Mouse (Mus musculus): ENCODE measurements around the gene Gm10490.
"Not testable (repeated sequence)": the region's sequence is repeated elsewhere in the genome, so short reads cannot be mapped to it uniquely, and the experiment has no call there.

Gm10490 gene

DNA sequence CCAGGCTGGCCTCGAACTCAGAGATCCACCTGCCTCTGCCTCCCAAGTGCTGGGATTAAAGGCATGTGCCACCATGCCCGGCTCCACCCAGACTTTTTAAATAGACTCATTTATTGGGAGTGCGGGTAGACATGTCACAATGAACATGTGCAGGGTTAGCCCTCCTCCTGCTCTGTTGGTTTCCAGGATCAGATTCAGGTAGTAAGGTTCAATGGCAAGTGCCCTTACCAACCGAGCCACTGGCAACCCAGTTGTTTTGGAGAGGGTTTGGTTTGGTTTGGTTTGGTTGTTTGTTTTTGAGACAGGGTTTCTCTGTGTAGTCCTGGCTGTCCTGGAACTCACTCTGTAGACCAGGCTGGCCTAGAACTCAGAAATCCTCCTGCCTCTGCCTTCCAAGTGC, at the start of gene Gm10490:
TSS of gene Gm10490 (plus strand) at position 301 of the 400 bp plus-strand sequence.
- not testable (repeated sequence) for DNase-seq (ENCODE audit: low spot score in 2 of 2)

DNA sequence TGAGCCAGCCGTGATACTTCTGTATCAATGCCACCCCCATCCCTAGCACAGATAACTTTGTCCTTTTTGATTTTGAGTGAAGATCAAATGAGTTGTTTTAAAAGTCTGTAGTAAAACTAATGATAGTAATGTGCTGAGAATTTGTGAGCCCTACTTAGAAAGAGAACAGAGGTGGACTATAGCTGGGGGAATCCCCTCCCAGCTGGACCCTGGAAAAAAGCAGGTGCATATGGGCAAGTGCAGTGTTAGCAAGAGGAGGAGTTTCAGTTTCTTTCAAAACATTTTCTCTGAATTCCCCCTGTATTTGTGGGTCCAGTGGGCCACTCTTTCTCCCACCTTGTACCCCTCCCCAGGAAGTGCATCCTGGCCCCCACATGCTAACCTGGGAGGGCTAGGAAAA, 46.2 kb upstream of the Gm10490 start:
- no peak for DNase-seq (ENCODE audit: low spot score in 2 of 2)

DNA sequence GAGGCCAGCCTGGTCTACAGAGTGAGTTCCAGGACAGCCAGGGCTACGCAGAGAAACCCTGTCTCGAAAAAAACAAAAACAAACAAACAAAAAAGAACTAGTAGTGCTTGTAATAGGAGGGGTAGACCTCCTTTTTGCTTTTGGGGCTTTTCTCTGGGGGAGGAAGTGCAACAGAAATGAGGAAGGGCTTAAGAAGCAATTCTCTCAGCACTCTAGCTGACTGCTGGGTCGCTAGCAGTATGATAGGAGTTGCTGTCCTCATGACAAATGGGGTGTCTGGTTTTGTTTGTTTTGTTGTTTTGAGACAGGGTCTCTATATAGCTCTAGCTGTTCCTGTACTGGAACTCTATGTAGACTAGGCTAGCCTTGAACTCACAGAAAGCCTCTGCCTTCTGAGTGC, 44.8 kb upstream of the Gm10490 start:
- no peak for DNase-seq (ENCODE audit: low spot score in 2 of 2)

DNA sequence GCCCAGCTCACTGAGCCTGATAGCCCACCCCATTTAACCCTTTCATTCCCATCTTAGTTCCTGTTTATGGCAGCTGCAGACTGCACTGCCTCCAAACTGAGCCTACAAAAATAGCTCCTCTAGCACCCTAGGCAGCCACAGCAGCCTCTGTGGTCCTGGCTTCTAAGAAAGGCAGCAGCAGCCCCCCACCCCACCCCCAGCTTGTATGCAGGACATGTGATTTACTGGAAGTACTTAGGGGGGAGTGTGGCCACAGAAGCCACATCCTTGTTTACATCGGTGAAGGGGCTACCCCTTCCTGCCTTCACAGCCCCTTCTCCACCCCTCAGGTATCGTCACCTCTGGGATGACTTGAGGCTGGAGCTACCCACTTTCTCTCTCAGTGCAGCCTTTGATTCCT, 44.0 kb upstream of the Gm10490 start:
- DNase-seq (ENCODE audit: low spot score in 2 of 2) = no peak

DNA sequence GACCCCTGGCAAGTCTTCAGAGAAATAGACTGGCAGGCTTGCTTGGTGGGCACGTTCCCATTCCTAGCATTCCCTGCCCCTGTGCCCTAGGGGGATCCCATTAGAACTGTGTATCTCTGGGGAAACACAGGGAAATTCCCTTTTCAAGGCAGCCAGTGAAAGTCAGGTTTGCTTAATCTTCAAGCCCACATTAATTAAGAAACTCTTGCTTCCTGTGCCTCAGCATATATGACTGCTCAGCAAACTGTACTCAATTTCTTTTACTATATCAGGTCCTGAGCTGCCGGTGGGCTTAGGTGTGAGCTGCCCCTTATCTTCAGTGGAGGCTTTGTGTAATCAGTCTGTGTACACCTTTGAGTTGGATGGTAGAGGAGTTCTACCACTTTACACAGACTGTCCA, 43.6 kb upstream of the Gm10490 start:
- DNase-seq (ENCODE audit: low spot score in 2 of 2) = no peak

DNA sequence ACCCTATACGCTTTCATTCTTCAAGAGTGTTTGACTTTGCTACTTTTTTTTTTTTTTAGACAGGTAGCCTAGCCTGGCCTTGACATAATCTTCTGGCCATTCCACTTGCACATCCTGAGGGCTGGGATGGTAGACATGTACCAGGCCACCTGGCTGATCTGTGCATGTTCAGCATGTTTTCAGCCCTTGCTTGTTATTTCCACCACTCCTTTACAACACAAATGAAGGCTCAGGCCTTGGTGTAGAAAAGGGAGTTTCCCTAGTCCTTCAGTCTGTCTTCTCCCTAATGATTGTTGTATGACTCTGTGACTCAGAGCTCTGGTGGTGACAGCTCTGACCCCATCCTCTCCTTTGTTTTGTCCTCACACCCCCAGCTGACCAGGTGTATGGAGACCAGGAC, 42.2 kb upstream of the Gm10490 start:
- no peak for DNase-seq (ENCODE audit: low spot score in 2 of 2)

DNA sequence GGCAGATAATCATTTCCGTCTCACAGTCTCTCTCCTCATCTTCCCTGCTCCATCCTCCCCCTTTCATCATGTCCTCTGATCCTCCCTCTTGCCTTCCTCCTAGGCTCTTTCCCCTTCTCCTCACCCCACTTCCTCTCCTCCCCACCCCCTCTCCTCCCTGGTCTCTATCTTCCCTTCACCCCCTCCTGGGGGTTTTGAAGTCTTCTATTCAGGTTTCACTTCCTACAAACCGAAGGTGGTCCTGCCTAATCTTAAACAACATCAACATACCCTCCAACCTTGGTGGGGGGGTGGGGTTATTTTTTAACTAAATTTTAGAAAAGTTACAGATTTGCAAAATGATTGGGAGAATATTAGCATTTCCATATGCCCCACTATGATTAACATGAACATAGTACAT, 40.8 kb upstream of the Gm10490 start:
- DNase-seq (ENCODE audit: low spot score in 2 of 2) = no peak

DNA sequence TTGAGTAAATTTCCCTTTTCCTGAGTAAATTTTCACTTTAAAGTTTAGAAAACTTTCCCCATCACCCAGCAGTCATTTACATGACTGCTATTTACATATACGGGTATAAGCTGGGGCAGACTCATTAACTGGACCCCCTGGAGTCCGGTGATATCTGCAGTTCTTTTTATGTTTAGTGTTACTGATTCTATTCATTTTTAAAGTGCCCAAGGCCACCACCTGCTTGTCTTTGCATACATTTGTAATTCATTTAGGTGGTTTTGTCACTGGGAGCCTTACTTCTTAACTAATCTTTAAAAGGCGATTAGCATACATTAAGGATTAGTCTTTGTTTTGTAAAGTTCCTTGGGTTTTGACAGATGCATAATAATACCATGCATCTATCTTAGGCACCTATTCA, 39.5 kb upstream of the Gm10490 start:
- no peak for DNase-seq (ENCODE audit: low spot score in 2 of 2)

DNA sequence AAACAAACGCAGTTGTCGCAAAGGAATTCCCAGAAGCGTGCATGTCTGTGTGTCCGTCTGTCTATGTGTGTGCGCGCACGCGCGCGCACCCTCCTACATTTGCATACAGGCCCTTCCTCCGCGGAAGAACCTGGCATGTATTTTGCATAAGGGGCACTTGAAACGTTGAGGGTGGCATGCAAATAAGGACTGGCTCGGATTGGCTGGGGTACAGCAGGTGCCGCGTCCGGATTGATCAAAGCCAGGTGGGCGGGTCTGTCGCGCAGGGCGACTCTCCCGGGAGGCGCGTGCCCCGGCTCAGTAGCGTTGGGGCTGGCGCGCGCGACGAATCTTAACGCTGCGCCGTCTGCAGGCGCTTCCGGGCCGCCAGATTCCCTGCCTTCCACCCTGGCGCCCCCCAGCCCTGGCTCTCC, 31.3 kb upstream of the Gm10490 start, which contains the start of gene Pim2:
TSS of gene Pim2 (plus strand) at position 256 of the 413 bp plus-strand sequence.
- peak; percentile 91 to 93 for DNase-seq (ENCODE audit: low spot score in 2 of 2)

DNA sequence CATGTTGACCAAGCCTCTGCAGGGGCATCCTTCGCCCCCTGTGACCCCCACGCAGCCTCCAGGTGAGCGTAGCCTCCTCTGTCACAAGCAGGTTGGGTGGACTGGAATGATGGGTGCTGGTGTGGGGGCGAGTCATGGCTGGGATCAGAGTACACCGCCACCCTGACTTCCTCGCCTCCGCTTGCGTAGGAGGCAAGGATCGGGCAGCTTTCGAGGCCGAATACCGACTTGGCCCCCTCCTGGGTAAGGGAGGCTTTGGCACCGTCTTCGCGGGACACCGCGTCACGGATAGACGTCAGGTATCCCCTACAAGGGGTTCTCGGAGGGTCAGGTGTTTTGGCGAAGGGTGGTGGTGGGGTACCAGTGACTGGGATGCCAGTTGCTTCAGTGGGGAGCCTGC, 30.8 kb upstream of the Gm10490 start:
- peak; percentile 45 to 52 for DNase-seq (ENCODE audit: low spot score in 2 of 2)

DNA sequence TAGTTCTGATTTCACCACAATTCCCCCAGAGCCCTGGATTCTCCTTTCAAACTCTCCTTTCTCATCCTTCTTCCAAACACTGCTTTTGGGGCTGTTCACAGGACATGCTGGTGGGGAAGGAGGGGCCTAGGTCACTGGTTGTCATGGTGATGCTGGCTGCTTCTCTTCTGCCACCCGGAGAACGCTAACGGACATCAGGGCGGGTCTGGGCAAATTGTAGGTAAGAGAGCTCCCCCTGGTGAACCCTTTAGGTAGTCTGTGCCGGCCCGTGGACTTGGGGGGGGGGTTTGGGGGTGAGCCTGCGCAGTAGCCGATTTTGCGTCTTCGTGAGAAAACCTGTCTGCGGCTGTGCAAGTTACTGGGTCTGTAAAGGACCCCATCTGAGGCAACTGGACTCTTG, 29.5 kb upstream of the Gm10490 start:
- peak; percentile 77 to 85 for DNase-seq (ENCODE audit: low spot score in 2 of 2)

DNA sequence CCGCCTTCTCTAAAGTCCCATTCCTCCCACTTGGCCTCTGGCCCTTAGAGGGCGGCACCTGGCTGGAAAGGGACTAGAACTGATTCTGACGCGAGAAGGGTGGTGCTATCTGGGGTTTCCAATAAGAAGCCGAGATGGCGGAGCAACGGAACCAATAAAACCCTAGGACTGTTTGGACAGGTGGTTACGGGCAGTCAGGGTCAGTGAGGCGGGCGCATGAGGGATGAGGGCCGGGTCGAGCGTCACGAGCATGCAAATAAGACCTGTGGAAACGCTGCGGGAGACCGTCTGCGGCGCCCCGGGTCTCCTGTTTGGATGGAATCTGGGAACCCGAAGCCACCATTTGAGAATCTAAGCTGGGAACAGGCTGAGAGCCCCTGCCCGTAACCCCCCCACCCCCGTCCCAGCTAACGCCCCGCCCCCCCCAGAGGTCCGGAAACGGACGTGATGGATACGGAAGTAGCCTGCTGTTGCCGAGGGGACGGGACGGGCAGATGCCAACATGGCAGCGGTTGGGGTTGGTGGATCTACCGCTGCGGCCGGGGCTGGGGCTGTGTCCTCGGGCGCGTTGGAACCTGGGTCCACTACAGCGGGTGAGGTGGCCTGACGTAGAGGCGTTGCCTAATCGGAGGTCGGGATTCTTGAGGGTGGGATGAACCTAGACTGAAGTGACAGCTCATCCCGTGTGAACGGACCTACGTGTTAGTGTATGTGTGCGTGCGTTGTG, 25.3 kb upstream of the Gm10490 start, which contains the start of gene Slc35a2:
TSS of gene Slc35a2 (plus strand) at position 188 of the 727 bp plus-strand sequence.
- DNase-seq (ENCODE audit: low spot score in 2 of 2) = peak; percentile 85 to 90

DNA sequence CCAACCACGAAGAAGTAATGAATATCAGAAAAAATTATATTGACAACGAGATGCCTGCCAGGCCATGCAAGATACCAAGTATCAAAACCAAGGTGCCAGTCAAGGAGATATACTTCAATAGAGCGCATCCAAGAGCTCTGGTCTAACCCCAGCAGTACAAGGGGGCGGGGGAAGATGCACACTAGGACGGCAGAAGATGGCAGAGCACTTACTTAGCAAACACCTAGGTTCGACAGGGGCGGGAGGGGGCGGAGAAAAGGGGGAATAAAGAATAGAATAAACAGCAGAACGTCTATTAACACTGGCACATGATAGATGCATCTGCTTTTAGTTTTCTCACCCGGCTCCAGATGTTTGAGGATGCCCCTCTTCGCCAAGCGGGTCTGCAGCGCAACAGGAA, 11.1 kb upstream of the Gm10490 start:
- DNase-seq (ENCODE audit: low spot score in 2 of 2) = no peak

DNA sequence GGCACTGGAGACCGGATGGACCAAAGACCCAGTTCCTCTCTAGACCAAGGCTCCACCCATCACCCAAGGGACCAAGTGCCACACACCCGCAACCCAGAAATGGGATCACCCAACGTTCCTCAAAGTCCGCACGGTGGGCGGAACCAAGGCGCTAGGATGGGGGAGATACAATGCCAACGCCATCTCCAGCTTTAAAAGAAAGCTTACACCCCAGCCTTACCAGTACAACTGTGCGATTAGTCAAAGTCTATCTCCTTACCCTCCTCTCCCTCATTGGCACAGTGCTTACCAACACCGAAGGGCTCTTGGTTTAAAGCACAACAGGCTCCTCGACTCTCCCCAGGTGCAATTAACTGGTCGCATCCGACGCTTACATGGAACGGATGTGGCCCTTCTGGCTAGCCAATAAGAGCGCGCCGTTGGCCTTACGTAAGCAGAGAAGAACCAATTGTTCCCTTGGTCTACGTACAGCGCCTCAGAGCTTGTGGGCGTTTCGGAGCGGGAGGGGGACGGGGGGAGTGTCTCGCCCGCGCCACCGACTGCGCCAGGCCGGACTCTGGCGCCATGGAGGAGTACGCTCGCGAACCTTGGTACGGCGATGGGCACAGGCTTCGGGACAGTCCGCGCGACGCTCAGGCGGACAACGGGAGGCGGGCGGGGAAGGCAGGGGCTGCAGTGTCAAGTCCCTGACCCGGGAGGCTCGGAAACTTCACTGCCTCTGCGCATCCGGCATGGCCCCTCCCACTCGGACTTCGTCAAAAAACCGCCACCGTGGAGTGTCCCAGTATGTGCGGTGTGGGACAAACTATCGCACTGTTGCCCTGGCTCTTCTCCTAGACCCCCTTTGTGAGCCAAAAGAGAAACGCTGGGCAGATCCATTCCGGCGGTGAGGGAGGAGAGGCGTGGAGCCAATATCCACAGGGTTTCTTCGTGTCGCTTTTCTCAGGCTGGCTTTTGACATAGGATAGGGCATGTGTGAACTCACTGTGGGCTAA, 10.2 kb upstream of the Gm10490 start, which contains the start of the genes Pqbp1 and Timm17b:
TSS of gene Pqbp1 (minus strand) at position 390 of the 995 bp plus-strand sequence.
TSS of gene Timm17b (plus strand) at position 478 of the 995 bp plus-strand sequence.
- peak; percentile 94 to 95 for DNase-seq (ENCODE audit: low spot score in 2 of 2)

DNA sequence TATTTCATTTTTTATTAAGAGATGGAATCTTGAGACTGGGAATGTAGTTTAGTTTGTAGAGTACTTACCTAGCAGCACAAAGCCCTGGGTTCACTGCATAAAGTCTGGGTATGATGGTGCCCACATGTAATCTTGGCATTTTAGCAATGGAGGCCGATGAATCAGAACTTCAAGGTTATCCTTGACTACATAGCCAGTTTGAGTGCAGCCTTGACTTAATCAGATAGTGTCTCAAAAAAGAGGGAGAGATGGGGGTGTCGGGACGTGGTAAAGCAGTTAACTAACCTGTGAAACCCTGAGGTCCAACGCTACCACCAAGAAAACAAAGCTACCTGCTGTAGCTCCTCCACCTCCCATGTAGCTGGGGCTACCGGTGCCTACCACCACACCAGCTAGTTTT, 4.9 kb upstream of the Gm10490 start:
- DNase-seq (ENCODE audit: low spot score in 2 of 2) = no peak

DNA sequence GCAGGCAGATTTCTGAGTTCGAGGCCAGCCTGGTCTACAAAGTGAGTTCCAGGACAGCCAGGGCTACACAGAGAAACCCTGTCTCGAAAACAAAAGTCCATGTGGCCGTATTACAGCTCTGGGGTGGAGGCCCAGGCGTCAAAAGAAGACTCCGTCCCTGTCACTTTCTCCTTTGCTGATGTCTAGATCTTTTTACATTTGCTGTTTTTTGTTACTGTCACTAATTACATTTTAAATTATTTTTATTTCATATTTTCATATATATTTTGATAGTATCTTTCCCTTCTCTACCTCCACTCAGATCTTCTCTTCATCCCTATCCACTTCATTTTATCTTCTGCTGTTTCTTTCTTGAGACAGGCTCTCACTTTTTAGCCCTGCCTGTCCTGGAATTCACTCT, 1.6 kb upstream of the Gm10490 start, which contains the start of gene Gm10491:
TSS of gene Gm10491 (minus strand) at position 101 of the 400 bp plus-strand sequence.
- DNase-seq (ENCODE audit: low spot score in 2 of 2) = no peak

DNA sequence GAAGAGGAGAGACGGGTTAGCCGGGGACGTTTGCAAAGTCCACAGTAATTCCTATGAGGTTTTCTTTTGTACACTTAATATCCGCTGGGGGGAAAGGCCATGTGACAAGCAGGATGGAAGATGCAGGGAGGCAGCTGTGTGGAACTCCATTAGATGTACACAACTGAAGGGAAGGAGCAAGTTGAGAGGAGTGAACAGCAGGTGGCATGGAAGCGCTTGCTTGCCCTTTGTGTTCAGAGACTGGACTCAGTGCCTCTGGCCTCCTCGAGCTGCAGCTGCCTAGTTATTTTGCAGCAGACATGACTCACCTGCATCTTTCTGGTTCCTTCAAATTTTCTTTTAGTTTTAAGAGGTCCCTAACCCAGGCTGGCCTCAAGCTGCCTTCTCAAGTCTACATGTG, 1.1 kb downstream of the Gm10490 start:
- DNase-seq (ENCODE audit: low spot score in 2 of 2) = no peak

DNA sequence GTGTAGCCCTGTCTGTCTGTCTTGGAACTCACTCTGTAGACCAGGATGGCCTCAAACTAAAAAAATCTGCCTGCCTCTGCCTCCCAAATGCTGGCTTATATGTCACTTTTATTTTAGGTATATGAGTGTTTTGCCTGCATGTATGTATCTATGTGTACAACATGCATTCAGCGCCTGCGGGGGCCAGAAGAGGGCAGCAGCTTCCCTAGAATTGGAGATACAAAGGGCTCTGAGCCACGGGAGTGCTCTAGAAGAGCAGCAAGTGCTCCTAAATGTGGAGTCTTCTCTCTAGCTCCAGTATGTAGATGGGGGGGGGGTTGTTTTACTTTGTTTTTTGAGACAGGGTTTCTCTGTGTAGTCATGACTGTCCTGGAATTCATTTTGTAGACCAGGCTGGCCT, 6.3 kb downstream of the Gm10490 start:
- DNase-seq (ENCODE audit: low spot score in 2 of 2) = peak in 1 of 2 experiments; percentile 38

DNA sequence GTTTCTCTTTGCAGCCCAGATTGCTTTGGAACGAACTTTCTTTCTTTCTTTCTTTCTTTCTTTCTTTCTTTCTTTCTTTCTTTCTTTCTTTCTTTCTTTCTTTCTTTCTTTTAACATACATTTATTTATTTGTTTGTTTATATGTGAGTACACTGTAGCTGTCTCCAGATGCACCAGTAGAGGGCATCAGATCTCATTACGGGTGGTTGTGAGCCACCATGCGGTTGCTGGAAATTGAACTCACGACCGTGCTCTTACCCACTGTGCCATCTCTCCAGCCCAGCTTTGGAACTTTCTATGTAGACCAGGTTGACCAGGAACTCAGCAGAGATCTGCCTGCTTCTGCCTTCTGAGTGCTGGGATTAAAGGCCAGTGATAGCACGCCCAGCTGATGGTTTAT, 8.6 kb downstream of the Gm10490 start:
- not testable (repeated sequence) for DNase-seq (ENCODE audit: low spot score in 2 of 2)

DNA sequence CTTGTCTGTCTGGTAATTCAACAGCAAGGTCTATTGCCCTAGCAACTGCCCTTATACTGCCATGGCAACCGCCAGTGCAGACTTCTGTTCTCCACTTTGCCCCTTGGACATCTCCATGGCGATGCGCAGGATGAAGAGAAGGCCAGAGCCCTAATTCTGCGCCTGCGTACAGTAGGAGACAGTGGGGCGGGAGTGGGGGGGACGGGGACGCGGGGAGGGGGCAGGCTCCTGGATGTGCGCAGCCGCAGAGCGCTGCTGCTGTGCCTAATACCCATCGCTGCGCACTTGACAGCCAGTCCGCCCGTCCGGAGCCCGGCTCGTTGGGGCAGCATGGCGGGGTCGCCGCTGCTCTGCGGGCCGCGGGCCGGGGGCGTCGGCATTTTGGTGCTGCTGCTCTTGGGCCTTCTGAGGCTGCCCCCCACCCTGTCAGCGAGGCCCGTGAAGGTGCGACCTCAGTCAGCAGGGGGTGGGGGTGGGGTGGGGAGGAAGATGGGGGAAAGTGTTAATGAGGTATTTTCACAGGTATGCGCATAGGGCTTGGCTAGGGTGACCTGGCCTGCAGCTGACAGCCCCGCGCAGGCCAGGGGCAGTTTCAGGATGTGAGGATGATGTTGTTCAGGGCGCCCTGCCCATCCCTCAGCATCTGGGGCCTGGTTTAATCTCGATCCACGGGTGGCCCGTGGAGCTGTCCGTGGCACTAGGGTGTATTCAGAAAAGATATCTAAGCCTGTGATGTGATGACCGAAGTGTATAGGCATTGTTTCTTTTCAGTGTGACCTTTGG, 10.4 kb downstream of the Gm10490 start, which contains the start of gene Pcsk1n:
TSS of gene Pcsk1n (plus strand) at position 222 of the 783 bp plus-strand sequence.
- peak; percentile 70 to 74 for DNase-seq (ENCODE audit: low spot score in 2 of 2)

DNA sequence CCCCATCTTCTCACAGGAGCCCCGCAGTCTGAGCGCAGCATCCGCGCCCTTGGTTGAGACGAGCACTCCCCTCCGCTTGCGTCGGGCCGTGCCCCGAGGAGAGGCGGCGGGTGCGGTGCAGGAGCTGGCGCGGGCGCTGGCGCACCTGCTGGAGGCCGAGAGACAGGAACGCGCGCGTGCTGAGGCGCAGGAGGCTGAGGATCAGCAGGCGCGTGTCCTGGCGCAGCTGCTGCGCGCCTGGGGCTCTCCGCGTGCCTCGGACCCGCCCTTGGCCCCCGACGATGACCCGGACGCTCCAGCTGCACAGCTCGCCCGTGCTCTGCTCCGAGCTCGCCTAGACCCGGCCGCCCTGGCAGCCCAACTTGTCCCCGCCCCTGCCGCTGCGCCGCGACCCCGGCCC, 12.7 kb downstream of the Gm10490 start:
- peak in 1 of 2 experiments; percentile 38 for DNase-seq (ENCODE audit: low spot score in 2 of 2)
